Mouse (Mus musculus): ENCODE data around the gene Lsm11. TPM values are rescaled to one million over a fixed set of nuclear protein-coding genes. Genes with fewer than 3 reads are reported as not detected.

Lsm11 gene
- polyA plus RNA-seq (2012; ENCODE audit: low replicate concordance), result 69.5 and 121 TPM in 2 replicates

GRCm38 (mm10) chr11:45944643-45945156, at the start of gene Lsm11:
TSS of gene Lsm11 (minus strand) at chr11:45944935.

DNA sequence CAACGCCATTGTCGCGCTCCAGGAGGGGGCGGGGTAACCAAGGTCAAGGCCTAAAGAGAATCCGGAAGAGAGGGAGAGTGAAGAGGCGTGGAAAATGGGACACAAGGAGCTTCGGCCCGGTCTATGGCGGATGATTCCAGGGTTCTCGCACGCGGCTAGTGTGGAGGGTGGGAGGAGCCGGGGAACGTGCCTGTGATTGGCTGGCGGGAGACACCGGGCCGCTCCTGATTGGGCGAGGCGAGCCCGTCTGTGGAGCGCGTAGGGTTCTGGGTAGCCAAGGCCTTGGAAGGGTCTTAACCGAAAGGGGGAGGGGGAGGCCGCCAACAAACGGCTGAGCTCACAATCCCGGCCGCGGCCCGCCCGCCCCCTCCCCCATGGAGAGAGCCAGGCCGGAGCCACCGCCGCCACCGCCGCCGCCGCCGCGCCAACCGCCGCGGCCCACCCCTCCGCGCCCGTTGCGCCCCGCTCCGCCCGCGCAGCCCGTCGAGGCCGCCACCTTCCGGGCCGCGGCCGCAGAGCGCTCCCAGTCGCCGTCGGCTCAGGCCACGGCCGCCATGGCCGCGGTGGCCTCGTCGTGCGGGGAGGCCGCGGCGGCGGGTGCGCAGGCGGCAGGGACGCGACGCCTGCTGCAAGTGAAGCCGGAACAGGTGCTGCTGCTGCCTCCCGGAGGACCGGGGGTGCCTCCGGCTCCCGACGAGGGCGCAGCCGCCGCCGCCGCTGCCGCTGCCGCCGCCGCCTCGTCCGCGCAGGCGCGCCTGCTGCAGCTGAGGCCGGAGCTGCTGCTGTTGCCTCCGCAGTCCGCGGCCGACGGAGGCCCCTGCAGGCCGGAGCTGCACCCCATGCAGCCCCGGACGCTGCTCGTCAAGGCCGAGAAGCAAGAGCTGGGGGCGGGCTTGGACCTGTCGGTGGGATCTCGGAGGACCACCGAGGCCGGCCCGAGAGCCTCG, 35.5 kb upstream of the Lsm11 start, which contains the start of gene Sox30:
Gene Sox30 (plus strand): TSS at position 365 of the 947 bp plus-strand sequence.

DNA sequence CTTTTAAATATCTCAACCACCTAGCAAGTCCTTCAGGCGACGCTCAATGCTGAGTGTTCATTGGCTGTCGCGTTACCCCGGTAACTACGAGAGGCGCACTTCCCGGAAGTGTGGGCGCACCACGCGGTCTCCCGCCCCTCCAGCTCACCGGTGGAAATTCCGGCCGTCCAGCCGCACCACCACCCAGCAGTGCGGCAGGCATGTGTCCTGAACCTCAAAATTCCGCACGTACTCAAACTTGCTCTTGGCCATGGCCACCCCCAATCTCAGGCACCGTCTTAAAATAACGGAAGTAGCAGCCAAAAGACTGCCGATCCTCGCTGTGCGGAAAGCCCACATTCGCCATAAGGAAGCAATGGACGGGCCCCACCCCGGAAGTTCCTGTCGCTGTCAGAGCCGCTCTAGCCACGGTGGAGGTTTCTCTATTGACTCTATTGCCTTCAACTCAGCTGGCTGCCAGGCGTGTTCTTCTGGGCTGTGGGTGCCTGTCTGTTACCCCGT, 10.4 kb upstream of the Lsm11 start, which contains the start of gene Thg1l:
Gene Thg1l (minus strand): TSS at position 368 of the 501 bp plus-strand sequence.

Other genes with a start within 250 kb of the Lsm11 start
- 35.2 and 51.4 TPM in 2 replicates for gene Clint1, start 92.9 kb downstream of the Lsm11 start, polyA plus RNA-seq (2012; ENCODE audit: low replicate concordance)
- 1.6 and 6.9 TPM in 2 replicates for gene Thg1l, start 10.6 kb upstream of the Lsm11 start, polyA plus RNA-seq (2012; ENCODE audit: low replicate concordance)
- gene Sox30, start 35.4 kb upstream of the Lsm11 start, polyA plus RNA-seq (2012; ENCODE audit: low replicate concordance), result not detected in 2 replicates
- 0.33 TPM in 1 of 2 replicates, not detected in the other for gene Gm12166, start 107.4 kb upstream of the Lsm11 start, polyA plus RNA-seq (2012; ENCODE audit: low replicate concordance)
- 30.1 and 81.4 TPM in 2 replicates for gene Adam19, start 111.1 kb upstream of the Lsm11 start, polyA plus RNA-seq (2012; ENCODE audit: low replicate concordance)
- not detected in 2 replicates for gene Nipal4, start 221.6 kb upstream of the Lsm11 start, polyA plus RNA-seq (2012; ENCODE audit: low replicate concordance)